Mouse (Mus musculus) heart, postnatal 4 days (tissue): ENCODE results near the gene Tmem170. TPM values are rescaled to one million over a fixed set of nuclear protein-coding genes. Genes with fewer than 3 reads are reported as not detected.
A peak's percentile ranks its signal among the peaks of the same experiment; 100 is the strongest.
"Not testable (repeated sequence)": the region's sequence is repeated elsewhere in the genome, so short reads cannot be mapped to it uniquely, and the experiment has no call there.

Experiments used
- DNase-seq: peaks from one replicate; pipeline ENCODE4 v3.0.0; 2021
- total RNA-seq, 2 experiments: library from RNA; stranded (reverse); gene quantifications; 2 replicates each; pipeline ENCODE4 v1.2.3; 2021

Gene Tmem170
- total RNA-seq, 2 experiments from 2014 or later = 2.8 to 2.9 TPM

DNA sequence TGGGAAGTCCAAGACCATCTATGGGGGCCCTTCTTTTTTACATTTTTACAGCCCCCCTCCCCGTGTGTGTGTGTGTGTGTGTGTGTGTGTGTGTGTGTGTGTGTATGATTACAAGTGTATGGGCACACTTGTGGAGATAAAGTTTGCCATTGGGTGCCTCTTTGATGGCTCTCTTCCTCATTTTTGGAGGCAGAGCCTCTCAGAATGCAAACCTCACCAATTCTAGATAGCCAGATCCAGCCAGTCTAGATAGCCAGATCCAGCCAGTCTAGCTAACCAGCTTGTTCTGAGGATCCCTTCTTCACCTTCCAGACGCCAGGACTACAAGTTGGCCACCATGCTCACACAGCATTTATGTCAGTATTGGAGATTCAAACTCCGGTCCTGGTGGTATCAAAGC, 5.3 kb downstream of the Tmem170 start:
- no peak for DNase-seq

- DNase-seq = no peak
Measured at GRCm38 (mm10) chr8:111870379-111870778, 6.2 kb downstream of the Tmem170 start.

DNA sequence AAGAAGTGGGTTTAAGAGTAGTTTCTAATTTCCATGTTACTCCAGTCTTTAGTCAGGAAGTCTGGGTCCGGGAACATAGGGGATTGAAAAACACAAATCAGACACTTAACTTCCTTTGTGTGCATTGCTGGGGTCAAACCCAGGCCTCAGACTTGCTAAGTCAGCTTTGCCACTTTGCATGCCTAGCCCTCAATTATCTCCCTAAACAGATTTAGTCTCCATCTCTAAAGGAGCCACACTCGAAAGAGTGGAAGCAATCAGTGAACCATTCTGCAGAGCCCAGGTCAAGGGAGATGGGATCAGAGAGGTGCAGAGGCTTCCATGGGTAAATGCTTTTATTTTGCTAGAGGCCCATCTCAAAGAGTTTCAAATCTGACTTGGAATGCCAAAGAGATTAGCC, 7.9 kb downstream of the Tmem170 start:
- DNase-seq = no peak

GRCm38 (mm10) chr8:111865857-111866256, 10.7 kb downstream of the Tmem170 start:
- DNase-seq = no peak

DNA sequence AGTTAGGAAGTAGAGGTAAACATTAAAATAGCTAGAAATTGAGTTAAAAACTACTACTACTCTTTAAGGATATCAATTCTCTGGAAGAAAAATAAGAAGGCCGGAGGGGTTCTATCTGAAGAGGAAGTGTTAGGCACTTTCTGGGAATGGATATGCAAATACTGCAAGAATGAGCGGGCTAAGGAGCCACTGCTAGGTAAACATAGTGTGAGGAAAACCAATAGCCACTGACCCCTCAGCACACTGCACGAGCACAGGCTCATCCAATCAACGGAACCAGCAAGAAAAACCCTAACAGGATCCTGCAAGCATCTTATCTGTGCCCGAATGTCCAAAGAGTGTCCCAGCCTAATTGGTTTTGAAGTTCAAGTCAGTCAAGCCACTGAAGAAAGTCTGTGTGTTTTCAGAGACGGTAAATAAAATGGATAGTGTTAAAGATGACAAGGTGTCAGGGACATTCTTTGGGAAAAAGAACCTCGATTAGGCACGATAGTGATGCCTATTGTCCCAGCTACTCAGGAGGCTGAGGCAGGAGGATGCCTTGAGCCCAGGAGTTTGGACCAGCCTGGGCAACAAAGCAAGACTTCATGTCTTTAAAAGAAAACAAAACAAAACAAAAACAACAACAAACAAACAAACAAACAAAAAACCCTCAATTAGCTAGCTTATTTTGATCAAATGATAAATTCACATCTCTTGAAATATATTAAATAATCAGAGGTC, 11.3 kb downstream of the Tmem170 start:
- no peak for DNase-seq

- no peak for DNase-seq
Measured at GRCm38 (mm10) chr8:111864648-111865047, 11.9 kb downstream of the Tmem170 start.

DNA sequence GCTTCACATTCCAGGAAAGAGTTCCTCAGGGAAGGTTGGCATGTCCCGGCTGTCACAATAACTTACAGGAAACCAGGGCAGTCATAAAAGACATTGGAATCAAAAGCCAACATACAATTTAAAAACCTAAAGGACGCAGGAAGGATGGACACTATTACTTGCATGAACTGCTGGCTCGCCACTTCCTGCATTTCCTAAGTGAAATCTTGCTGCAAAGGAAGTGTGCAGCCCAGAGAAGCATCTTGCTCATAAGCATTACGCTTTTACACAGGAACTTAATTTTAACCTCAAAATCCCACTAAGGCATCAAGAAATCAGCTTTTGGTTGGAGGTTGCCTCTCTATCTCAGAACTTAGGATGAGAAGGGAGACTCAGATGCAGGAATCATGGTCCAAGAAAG, 13.3 kb downstream of the Tmem170 start:
- DNase-seq = no peak

DNA sequence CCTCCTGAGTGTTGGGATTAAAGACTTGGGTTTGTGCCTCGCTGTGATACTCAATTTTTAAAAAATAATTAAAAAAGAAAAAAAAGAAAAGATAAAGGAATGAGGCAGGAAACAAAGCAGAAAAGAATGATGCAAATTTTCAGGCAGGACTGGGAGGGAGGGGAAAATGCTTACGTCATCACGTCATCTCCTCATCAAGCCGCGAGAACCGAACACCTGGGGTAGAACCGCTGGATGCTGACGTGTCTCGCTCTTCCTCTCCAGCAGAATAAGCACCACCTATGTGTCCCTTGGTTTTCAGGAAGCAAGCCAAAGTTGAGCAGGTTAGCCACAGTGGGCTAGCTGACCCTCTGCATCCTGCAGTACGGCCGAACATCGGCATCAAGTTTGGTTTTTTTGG, 20.6 kb downstream of the Tmem170 start:
- no peak for DNase-seq

GRCm38 (mm10) chr8:111853861-111854501, 22.6 kb downstream of the Tmem170 start, which contains the start of gene Cfdp1:
Cfdp1 (minus strand) TSS chr8:111854291.
- peak; percentile 96 for DNase-seq

GRCm38 (mm10) chr8:111853219-111853618, 23.3 kb downstream of the Tmem170 start:
- not testable (repeated sequence) for DNase-seq

GRCm38 (mm10) chr8:111846746-111847145, 29.8 kb downstream of the Tmem170 start:
- DNase-seq = no peak

DNA sequence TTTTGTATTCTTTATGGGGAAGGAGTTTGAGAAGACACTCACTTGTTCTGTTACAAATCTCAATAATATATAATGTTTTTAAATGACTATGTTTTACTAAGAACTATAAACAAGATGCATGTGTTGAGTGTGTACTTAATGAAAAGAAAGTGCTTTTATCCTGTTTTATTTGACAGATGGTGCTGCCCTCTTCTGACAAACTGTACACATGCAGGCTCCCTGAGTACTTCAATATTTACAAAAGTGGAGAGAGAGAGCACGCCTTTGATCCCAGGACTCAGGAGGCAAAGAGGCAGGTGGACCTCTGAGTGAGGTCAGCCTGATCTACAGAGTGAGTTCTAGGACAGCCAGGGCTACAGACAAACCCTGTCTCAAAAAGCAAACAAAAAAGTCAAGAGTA, 41.0 kb downstream of the Tmem170 start:
- DNase-seq = no peak

DNA sequence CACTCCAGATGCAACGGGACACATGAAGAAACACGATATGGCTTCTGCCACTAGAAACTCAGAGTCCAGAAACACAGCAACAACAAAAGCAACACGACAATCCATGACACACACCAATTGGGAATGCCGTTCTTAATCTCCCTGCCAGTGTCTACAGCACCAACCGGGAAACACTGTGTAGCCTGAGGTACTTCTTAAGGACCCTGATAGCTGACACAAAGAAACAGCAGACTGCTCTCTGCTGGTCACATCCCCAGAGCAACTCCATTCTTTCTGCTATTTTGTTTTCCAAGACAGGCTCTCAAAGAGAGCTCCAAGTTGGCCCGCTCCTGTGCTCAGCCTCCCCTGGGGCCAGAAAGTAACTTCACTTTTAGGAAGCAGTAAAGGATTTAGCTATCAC, 42.5 kb downstream of the Tmem170 start:
- no peak for DNase-seq

DNA sequence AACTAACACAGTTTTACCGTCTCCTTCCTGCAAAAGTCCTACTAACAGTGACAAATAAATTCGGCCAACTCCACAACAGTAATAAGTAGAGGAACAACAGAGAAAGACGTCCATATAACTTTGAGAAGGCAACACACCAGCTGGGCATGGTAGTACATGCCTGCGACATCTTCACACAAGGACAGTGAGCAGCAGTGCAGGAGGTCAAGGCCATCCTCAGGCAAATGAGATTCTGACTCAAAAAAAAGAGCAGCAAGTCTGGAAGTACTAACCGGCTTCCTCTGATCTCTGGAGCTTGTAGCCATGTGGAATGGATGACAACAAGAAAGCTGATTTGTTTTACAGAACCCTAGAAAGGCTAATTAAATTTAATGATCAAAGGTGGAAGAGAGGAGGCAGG, 43.6 kb downstream of the Tmem170 start:
- no peak for DNase-seq

GRCm38 (mm10) chr8:111831996-111832395, 44.6 kb downstream of the Tmem170 start:
- no peak for DNase-seq

DNA sequence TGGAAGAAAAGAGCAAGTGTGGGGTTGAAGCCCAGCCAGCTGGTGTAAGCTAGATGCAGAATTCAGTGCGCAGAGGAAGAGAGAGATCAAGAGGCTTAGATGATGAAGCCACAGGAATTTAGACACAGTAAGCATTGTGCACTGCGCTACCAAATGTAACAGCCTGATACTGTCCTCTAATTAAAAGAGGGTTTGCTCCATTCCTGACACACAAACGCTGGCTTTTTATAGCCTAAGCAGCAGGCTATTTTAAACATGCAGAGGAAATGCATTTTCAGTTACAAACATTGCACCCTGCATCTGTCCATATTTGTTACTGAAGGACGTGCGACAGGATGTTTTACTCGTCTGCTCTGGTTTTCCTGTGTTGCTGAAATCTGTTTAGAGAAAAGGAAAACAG, 48.0 kb downstream of the Tmem170 start:
- no peak for DNase-seq

DNA sequence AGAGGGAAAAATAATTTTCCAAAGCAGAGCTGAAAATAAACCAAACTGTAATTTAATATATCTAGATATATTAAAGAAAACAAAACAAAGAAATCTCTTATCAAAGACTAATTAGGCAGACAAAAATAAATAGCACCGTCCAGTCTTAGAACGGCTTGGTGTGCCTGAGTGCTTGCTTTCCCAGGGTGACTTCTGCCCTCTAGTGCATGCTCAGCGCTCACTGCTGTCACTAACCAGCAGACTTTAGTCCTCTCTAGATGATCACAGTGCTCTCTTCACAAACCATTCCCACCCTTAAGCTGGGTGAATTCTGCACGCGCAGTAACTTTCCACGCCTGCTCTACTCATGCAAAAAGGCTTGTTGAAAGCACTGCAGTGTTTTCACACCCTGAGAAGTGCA, 51.3 kb downstream of the Tmem170 start:
- peak; percentile 58 for DNase-seq

DNA sequence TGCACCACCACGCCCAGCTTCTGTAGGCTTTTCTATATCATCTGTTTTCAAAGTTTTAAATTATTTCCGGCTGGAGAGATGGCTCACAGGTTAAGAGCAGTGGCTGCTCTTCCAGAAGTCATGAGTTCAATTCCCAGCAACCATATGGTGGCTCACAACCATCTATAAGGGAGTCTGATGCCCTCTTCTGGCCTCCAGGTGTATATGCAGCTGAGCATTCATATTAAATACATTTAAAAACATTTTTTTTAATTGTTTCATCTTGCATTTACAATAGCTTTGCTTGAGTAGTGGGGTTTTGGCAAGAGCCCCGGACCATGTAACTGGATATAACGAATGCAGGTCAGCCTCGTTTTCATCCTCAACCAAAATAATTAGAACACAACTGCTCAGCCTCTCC, 52.2 kb downstream of the Tmem170 start:
- no peak for DNase-seq

DNA sequence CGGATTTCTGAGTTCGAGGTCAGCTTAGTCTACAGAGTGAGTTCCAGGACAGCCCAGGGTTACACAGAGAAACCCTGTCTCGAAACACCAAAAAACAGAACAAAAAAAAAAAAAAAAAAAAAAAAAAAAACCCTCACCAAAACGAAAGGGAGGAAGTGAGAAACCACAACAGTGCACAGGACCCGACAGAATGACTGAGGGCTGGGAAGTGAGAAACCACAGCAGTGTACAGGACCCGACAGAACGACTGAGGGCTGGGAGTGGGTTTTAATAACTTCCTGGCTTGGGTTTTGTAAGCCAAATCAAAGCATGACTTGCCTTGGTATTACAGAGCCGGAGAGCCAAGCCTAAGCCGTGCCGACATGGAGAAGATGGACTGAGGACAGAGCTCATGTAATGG, 55.4 kb downstream of the Tmem170 start:
- no peak for DNase-seq

DNA sequence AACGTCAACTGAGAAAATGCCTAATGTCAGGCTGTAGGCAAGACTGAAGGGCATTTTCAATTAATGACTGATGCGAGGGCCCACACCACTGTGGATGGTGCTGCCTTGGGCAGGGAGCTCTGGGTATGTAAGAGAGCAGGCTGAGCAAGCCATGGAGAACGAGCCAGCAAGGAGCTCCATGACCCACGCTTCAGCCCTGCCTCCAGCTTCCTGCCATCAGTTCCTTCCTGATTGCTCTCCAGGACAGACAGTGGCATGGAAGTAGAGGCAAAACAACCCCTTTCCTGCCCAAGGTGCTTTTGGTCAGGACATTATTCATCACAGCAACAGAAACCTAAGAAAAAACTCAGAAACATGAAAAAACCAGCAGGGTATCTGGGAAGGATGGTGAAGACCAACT, 55.9 kb downstream of the Tmem170 start:
- DNase-seq = no peak

- DNase-seq = peak; percentile 23
Measured at GRCm38 (mm10) chr8:111820018-111820417, 56.5 kb downstream of the Tmem170 start.

DNA sequence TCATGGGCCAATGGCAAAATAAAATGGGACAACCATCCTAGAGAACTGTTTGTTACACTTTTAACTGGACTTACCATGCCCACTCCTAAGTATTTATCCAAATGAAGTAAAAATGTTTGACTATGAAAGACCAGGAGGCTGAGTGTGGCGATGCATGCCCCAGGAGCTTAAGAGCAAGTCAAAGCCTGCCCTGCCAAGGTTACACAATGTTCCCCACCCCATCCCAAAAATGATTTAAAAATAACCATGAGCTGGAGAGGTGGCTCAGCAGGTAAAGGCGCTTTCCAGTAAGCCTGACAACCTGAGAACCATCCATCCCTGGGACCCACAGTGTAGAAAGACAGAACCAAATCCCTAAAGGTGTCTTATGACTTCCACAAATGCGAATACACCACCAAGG, 58.0 kb downstream of the Tmem170 start:
- DNase-seq = no peak

DNA sequence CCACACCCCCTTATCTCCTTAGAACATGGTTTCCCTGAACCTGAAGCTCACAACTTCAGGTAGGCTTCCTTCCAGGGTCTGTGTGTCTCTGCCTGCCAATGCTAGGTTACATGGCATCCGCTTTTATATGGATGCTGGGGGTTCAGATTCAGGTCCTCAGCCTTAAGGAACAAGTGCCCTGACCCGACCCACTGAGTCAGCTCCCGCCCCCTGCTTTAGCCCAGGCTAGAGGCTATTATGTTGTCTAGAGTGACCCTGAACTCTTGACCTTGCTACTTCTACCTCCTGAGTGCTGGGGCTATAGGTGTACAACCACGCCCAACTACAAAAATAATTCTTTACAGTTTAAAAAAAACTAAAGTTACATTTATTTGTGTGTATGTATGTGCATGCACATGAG, 61.5 kb downstream of the Tmem170 start:
- DNase-seq = no peak

GRCm38 (mm10) chr8:111813818-111814217, 62.7 kb downstream of the Tmem170 start:
- DNase-seq = no peak
